Mouse (Mus musculus) liver, embryonic 14.5 days (tissue): Measurements from ENCODE around the gene Hmga1b. TPM values are rescaled to one million over a fixed set of nuclear protein-coding genes. Genes with fewer than 3 reads are reported as not detected.

Source experiments
- ATAC-seq: fragments of 200-750 bp; cut with Nextera tagmentation; 2 replicates; pipeline ENCODE4 v1.8.0; 2017; ENCODE audit warnings: moderate number of reproducible peaks, mild to moderate bottlenecking, moderate library complexity; ENCODE audit not compliant: insufficient read depth
- DNase-seq, 3 experiments: peaks; one replicate each; pipeline ENCODE4 v3.0.0-alpha.2; 2012 to 2013; ENCODE audit warnings: low read depth in 3 of 3, low spot score in 3 of 3
- H3K27ac ChIP-seq: fragments of 300-500 bp; sonication (generic); 2 replicates; pipeline ENCODE4 v1.5.1; 2014; ENCODE audit warnings: moderate library complexity, mild to moderate bottlenecking, control low read depth, inconsistent platforms
- H3K27me3 ChIP-seq: fragments of 300-500 bp; sonication (generic); 2 replicates; pipeline ENCODE4 v1.6.1; 2014; ENCODE audit warnings: mild to moderate bottlenecking, low read length, moderate library complexity; ENCODE audit not compliant: control insufficient read depth, insufficient read depth
- H3K36me3 ChIP-seq: fragments of 300-500 bp; sonication (generic); replicated peaks from 2 replicates; pipeline ENCODE4 v1.6.1; 2014; ENCODE audit warnings: low read depth; ENCODE audit not compliant: control insufficient read depth, insufficient read depth
- H3K4me1 ChIP-seq, 2 experiments: fragments of 200-500 bp in 1 of 2; fragments of 300-500 bp in 1 of 2; sonication (generic) in 1 of 2; replicated peaks; 2 replicates each; pipeline ENCODE4 v1.6.1; 2012 to 2014; ENCODE audit warnings: antibody characterized with exemption in 1 of 2, inconsistent platforms in 1 of 2, low read length in 1 of 2; ENCODE audit not compliant: control insufficient read depth in 2 of 2, insufficient read depth in 2 of 2
- H3K4me2 ChIP-seq: fragments of 300-500 bp; sonication (generic); 2 replicates; pipeline ENCODE4 v1.6.1; 2014; ENCODE audit warnings: low read depth, mild to moderate bottlenecking, control low read depth, moderate library complexity
- H3K4me3 ChIP-seq, 2 experiments: fragments of 200-500 bp in 1 of 2; fragments of 300-500 bp in 1 of 2; sonication (generic) in 1 of 2; 2 replicates each; pipeline ENCODE4 v1.5.1; 2012 to 2014; ENCODE audit warnings: low read depth in 2 of 2, low read length in 2 of 2, mild to moderate bottlenecking in 2 of 2, control low read depth in 1 of 2, inconsistent platforms in 1 of 2, moderate library complexity in 1 of 2; ENCODE audit not compliant: insufficient read depth in 1 of 2
- H3K9ac ChIP-seq: fragments of 300-500 bp; sonication (generic); replicated peaks from 2 replicates; pipeline ENCODE4 v1.6.1; 2014; ENCODE audit warnings: mild to moderate bottlenecking, control low read depth, moderate library complexity
- H3K9me3 ChIP-seq: fragments of 300-500 bp; sonication (generic); 2 replicates; pipeline ENCODE4 v1.6.1; 2016; ENCODE audit warnings: low read length, mixed read lengths; ENCODE audit not compliant: control insufficient read depth
- CTCF ChIP-seq: IDR thresholded peaks from 2 replicates; pipeline ENCODE4 v1.5.1; 2016; ENCODE audit warnings: antibody characterized with exemption, low read depth, control low read depth
- EP300 ChIP-seq: IDR thresholded peaks from 2 replicates; pipeline ENCODE4 v1.6.1; 2016; ENCODE audit warnings: antibody characterized with exemption, low read depth
- WGBS: fragments of 180-500 bp; shearing (Covaris S2); extraction: QIAGEN DNeasy Blood & Tissue Kit; methylation state at CpG from one replicate; pipeline ENCODE4 v1.1.7; 2014; ENCODE audit not compliant: insufficient replicate concordance; 5-methylcytosine and 5-hydroxymethylcytosine counted together
- polyA plus RNA-seq, 2 experiments: library from polyadenylated mRNA; depleted of rRNA in 1 of 2; stranded (reverse) in 1 of 2; unstranded in 1 of 2; fragments of >200 nt; fragmentation: Nextera tagmentation in 1 of 2; extraction: Ambion mirVana in 1 of 2; gene quantifications; 2 replicates each; pipeline versions ENCODE4 v1.2.1 to v1.2.3; 2012 to 2014

The Hmga1b gene
- polyA plus RNA-seq, 2 experiments: 2.0 to 4.3 TPM

- H3K27me3 ChIP-seq: no peaks in the 10 kb centered on the region
- no peak for TF ChIP-seq CTCF
- TF ChIP-seq EP300: no peak
- H3K36me3 ChIP-seq: peaks cover 51% of the 10 kb centered on the region
- no peak overlapping the region for H3K4me3 ChIP-seq
- no peak for DNase-seq
- no peak overlapping the region for H3K27ac ChIP-seq
- H3K4me1 ChIP-seq: peaks cover 0 to 8% of the 10 kb centered on the region in 2 experiments; a peak in 3 of 4 replicates
- no peaks in the 10 kb centered on the region for H3K9me3 ChIP-seq
- 71% methylated on average over 4 of the region's 4 CpGs for WGBS
- no peak overlapping the region for H3K9ac ChIP-seq
- no peak for ATAC-seq
- no peak overlapping the region for H3K4me2 ChIP-seq
Observed at GRCm38 (mm10) chr11:120789355-120789754, 26.8 kb downstream of the Hmga1b start.

GRCm38 (mm10) chr11:120789810-120790209 lies 27.2 kb downstream of the Hmga1b start:
- Histone ChIP-seq H3K4me3 (no peak overlapping the region), H3K9ac (no peak overlapping the region), H3K36me3 (peaks cover 51% of the 10 kb centered on the region), H3K9me3 (no peaks in the 10 kb centered on the region), H3K4me2 (no peak overlapping the region), H3K4me1 (peaks cover 0 to 8% of the 10 kb centered on the region in 2 experiments; a peak in 3 of 4 replicates), H3K27me3 (no peaks in the 10 kb centered on the region), H3K27ac (no peak overlapping the region)
- 76% methylated on average over 3 of the region's 3 CpGs for whole genome bisulfite sequencing
- no peak for ATAC-seq
- TF ChIP-seq EP300: no peak
- TF ChIP-seq CTCF: no peak
- no peak for DNase-seq

DNA sequence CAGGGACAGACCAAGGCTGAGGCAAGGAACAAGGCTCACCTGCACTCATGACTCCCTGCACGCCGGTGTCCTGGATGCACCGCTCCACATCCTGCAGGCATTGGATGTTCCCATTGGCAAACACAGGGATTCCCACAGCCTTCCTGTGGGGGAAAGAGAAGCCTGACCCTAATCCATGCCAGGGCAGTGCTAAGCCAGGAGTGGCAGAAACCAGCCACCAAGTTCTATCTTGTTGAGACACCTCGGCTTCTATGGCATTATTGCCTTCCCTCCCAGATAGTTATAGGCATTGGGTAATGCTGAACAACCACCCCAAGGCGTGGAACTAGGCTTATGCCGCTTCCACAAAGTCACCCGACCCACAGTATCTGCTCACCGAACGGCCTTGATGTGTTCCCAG lies 30.1 kb downstream of the Hmga1b start:
- H3K36me3 ChIP-seq: peaks cover 38% of the 10 kb centered on the region
- TF ChIP-seq CTCF (no peak), EP300 (no peak)
- ATAC-seq: no peak

DNA sequence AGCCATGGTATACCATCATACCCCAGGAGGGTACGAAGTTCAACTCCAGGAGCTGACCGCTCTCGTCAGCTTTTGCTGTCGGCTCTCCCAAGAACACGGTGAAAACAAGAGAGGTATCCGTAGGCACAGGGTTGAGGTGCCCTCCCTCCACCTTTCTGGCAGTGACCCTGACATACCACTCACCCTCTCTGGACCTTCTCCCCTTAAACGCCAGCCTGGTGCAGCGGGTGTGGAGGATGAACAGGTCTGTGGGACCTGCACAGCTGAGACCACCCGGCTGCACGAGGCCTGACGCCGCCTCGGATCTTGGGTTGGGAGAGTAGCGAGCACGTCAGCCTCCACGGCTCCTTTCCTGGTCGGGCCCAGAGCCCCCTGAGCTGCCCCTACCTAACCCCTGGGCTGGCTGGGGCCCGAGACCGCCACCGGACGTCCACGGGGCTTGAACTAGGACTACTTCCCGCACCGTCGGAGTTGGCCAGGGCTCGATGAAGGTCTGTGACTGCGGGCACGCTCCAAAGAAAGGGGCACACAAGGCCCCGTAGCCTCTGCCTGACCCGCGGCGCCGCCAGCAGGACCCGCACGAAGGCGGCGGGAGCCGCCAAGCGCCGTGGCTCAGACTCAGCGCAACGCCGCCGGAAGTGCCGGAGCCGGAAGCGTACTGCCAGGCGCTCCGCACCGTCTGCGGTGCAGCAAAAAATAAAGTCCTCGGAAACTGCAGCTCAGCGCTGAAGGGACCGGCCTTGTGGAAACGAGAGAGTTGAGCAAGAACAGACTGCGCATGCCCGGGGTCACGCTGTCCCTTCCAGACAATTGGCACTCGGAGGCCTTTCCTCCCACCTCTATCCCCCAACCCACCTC lies 33.4 kb downstream of the Hmga1b start, which contains the start of gene Dus1l:
Gene Dus1l (minus strand): TSS at position 648 of the 858 bp plus-strand sequence.
- no peaks in the 10 kb centered on the region for H3K9me3 ChIP-seq
- peak within 1 kb of the TSS; percentile 85 for H3K4me2 ChIP-seq
- WGBS: 1% methylated on average over 59 of the region's 59 CpGs
- H3K27me3 ChIP-seq: no peaks in the 10 kb centered on the region
- peak; percentile 89 to 93 (median 92) for DNase-seq
- H3K27ac ChIP-seq: peak within 1 kb of the TSS; percentile 3
- H3K36me3 ChIP-seq: peaks cover 12% of the 10 kb centered on the region
- peaks cover 0 to 10% of the 10 kb centered on the region in 2 experiments; a peak in 3 of 4 replicates for H3K4me1 ChIP-seq
- TF ChIP-seq CTCF (no peak), EP300 (no peak)
- peak; percentile 92 for ATAC-seq
- peak within 1 kb of the TSS; percentile 89 for H3K9ac ChIP-seq
- H3K4me3 ChIP-seq: peak within 1 kb of the TSS; percentile 80 to 85

More for the DNA sequence above, 30.1 kb downstream of the Hmga1b start:
- Histone ChIP-seq H3K9me3 (no peaks in the 10 kb centered on the region), H3K4me1 (peaks cover 0 to 10% of the 10 kb centered on the region in 2 experiments; a peak in 3 of 4 replicates), H3K27me3 (no peaks in the 10 kb centered on the region), H3K27ac (no peak overlapping the region), H3K4me3 (no peak overlapping the region), H3K4me2 (no peak overlapping the region), H3K9ac (no peak overlapping the region)
- DNase-seq: no peak
- WGBS: 82% methylated on average over 9 of the region's 9 CpGs

DNA sequence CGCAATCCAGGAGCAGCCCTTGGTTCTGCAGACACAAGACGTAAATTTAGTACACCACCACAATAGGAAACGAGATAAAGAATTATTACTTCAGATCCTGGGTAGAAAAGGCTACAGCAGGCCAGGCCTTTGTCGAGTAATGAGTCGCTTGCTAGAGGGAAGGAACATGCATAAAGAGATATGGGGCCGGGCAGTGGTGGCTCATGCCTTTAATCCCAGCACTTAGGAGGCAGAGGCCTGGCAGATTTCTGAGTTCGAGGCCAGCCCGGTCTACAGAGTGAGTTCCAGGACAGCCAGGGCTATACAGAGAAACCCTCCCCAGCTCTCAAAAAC lies 34.0 kb downstream of the Hmga1b start:
- peak; percentile 24 for ATAC-seq
- 25% methylated on average over 8 of the region's 8 CpGs for WGBS
- Histone ChIP-seq H3K9ac (peak overlapping the region; percentile 89), H3K4me2 (peak overlapping the region; percentile 85), H3K27me3 (no peaks in the 10 kb centered on the region), H3K9me3 (no peaks in the 10 kb centered on the region), H3K27ac (peak overlapping the region; percentile 3), H3K4me3 (peak overlapping the region; percentile 50 to 85), H3K4me1 (peaks cover 0 to 10% of the 10 kb centered on the region in 2 experiments; a peak in 3 of 4 replicates), H3K36me3 (peaks cover 10% of the 10 kb centered on the region)
- TF ChIP-seq CTCF (no peak), EP300 (no peak)
- DNase-seq: no peak
